Mouse (Mus musculus) liver, adult 2 months (tissue): Measurements from ENCODE around the gene Ptx4. TPM values are rescaled to one million over a fixed set of nuclear protein-coding genes. Genes with fewer than 3 reads are reported as not detected.

Experiments
- DNase-seq: peaks from one replicate; pipeline ENCODE4 v3.0.0-alpha.2; 2011; ENCODE audit warnings: low read depth, low spot score; ENCODE audit errors: extremely low read depth
- H3K27ac ChIP-seq: fragments of 200-500 bp; replicated peaks from 2 replicates; pipeline ENCODE4 v1.5.1; 2012; ENCODE audit warnings: low read depth, mild to moderate bottlenecking, control low read depth, inconsistent platforms, low read length; ENCODE audit not compliant: insufficient read depth
- H3K27me3 ChIP-seq: fragments of 200-500 bp; 2 replicates; pipeline ENCODE4 v1.6.1; 2012; ENCODE audit warnings: mild to moderate bottlenecking, moderate library complexity, low read length, inconsistent platforms; ENCODE audit not compliant: control insufficient read depth, insufficient read depth
- H3K36me3 ChIP-seq: fragments of 200-500 bp; 2 replicates; pipeline ENCODE4 v1.6.1; 2012; ENCODE audit warnings: low read length, inconsistent platforms; ENCODE audit not compliant: control insufficient read depth, insufficient read depth
- H3K4me1 ChIP-seq: fragments of 200-500 bp; 2 replicates; pipeline ENCODE4 v1.6.1; 2011; ENCODE audit warnings: low read length; ENCODE audit not compliant: control insufficient read depth, insufficient read depth
- H3K4me3 ChIP-seq: fragments of 200-500 bp; 2 replicates; pipeline ENCODE4 v1.5.1; 2011; ENCODE audit warnings: low read depth, mild to moderate bottlenecking, control low read depth, low read length, moderate library complexity; ENCODE audit not compliant: insufficient read depth
- H3K79me2 ChIP-seq: fragments of 200-500 bp; 2 replicates; pipeline ENCODE4 v1.6.1; 2012; ENCODE audit warnings: inconsistent platforms, mild to moderate bottlenecking, low read length, moderate library complexity; ENCODE audit not compliant: control insufficient read depth, insufficient read depth
- H3K9ac ChIP-seq: fragments of 200-500 bp; 2 replicates; pipeline ENCODE4 v1.6.1; 2012; ENCODE audit warnings: low read depth, mild to moderate bottlenecking, control low read depth, inconsistent platforms, low read length
- CTCF ChIP-seq: fragments of 200-500 bp; IDR thresholded peaks from 2 replicates; pipeline ENCODE4 v1.5.1; 2011; ENCODE audit warnings: low read depth, low read length, control low read depth
- POLR2A ChIP-seq: fragments of 200-500 bp; IDR thresholded peaks from 2 replicates; pipeline ENCODE4 v1.6.1; 2011; ENCODE audit warnings: low read length, control low read depth; ENCODE audit not compliant: insufficient read depth; ENCODE audit errors: extremely low read depth
- WGBS: fragments of 180-500 bp; shearing (Covaris S2); methylation state at CpG from one replicate; pipeline ENCODE4 v1.1.7; 2018; 5-methylcytosine and 5-hydroxymethylcytosine counted together
- polyA plus RNA-seq: library from polyadenylated mRNA; depleted of rRNA; stranded (reverse); fragments of >200 nt; gene quantifications from 2 replicates; pipeline ENCODE4 v1.2.3, GENCODE M21; 2012
- total RNA-seq: library from RNA; depleted of rRNA; stranded (reverse); fragments of >200 nt; gene quantifications from 2 replicates; pipeline ENCODE4 v1.2.3, GENCODE M21; 2014

Gene Ptx4
- total and polyA plus RNA-seq, 2 experiments: not detected

DNA sequence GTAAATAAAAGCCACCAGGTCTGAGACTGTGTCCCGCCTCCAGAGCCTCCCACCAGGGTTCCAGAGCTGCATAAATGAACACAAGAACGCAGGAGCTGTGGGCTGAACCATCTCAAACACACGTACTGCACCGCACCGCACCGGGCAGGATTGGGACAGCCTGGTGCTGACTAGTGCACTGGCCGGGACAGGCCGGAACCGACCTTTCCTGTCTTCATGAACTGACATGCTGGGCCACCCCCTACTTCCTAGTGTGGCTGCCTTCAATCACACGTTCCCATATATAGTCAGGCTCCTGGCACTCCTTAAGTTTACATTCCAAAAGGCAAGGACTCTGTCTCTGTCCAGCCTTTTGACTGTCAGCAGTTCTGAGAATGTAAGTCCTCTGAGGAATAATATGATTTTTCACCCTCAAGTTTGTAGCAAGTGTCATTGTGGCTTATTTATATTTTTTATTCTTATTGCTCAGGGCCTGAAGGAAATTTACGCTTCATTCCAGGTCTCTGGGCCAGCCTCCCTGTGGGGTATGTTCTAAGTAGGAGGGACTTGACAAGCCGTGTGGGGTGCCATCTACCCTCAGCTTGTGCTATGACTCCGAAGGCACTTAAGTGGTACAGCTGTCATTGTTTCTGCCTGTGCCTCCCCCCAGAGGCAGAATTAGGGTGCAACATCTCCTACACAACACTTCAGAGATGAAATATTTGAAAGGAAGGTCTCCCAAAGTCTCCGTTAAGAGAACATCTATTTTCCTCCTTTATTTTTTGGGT lies 38.3 kb upstream of the Ptx4 start:
- no peaks in the 10 kb centered on the region for H3K36me3 ChIP-seq
- 67% methylated on average over 14 of the region's 14 CpGs for WGBS
- no peaks in the 10 kb centered on the region for H3K4me1 ChIP-seq
- 0 out of 2 replicates have a peak, but pooled peaks have one; percentile 19 for TF ChIP-seq POLR2A
- 0 out of 2 replicates have a peak, but pooled peaks have one; percentile 12 for TF ChIP-seq CTCF
- peak overlapping the region; percentile 5; the same call in 1 of the 2 replicates for H3K4me3 ChIP-seq
- H3K9ac ChIP-seq: no peak overlapping the region; the same call in 1 of the 2 replicates
- H3K27me3 ChIP-seq: no peaks in the 10 kb centered on the region
- DNase-seq: peak; percentile 45
- no peaks in the 10 kb centered on the region for H3K79me2 ChIP-seq
- peak overlapping the region; percentile 55 for H3K27ac ChIP-seq

DNA sequence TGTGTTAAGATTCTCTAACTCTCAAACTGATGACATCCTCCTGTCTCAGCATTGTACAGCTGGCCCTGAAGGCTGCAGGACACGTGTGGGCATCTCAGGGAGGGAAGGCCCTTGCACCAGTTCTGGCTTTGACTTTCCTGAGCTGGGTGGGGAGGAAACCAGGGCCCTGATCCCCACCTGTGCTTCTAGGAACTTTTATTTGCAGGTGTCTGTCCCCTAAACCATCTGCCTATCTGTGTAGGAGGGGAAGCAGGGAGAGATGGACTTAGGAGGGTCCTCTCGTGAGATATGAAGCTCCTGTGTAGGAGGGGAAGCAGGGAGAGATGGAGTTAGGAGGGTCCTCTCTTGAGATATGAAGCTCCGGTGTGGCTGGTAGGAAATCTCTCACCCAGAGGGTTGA lies 37.7 kb upstream of the Ptx4 start:
- H3K27ac ChIP-seq: peak overlapping the region; percentile 50
- no peak overlapping the region for H3K4me3 ChIP-seq
- TF ChIP-seq POLR2A: no peak
- no peak for TF ChIP-seq CTCF
- H3K9ac ChIP-seq: 0 out of 2 replicates have a peak overlapping the region, but pooled peaks have one; percentile 17
- no peaks in the 10 kb centered on the region for H3K27me3 ChIP-seq
- H3K79me2 ChIP-seq: no peaks in the 10 kb centered on the region
- no peak for DNase-seq
- 73% methylated on average over 3 of the region's 3 CpGs for WGBS
- no peaks in the 10 kb centered on the region for H3K4me1 ChIP-seq
- H3K36me3 ChIP-seq: no peaks in the 10 kb centered on the region

DNA sequence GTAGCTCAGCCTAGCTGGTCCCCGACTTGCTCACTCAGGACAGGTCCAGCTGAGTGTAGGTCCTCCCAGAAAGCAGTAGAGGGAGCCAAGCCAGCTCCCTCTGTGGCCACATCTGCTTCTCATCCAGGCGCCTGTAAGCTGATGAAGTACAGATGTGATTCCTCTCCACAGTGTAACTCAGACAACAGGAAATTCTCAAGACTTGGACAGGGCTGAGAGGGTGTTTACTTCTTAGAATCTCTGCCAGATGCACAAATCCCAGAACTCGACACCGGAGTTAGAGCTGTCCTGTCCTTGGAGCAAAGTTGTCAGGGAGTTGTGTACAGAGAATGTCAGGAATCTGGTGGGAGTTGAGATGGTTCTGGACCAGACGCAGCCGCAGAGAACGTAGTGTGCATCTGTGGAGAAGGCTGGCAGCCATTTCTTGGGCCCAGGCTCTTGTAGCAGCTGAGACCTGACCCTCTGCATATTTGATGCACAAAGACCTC lies 37.1 kb upstream of the Ptx4 start, which contains the start of gene Tmem204:
Tmem204 (minus strand) TSS at position 148 of the 488 bp plus-strand sequence.
- peak; percentile 60 for TF ChIP-seq CTCF
- no peak for TF ChIP-seq POLR2A
- H3K27me3 ChIP-seq: no peaks in the 10 kb centered on the region
- peak within 1 kb of the TSS; percentile 55 for H3K27ac ChIP-seq
- no peaks in the 10 kb centered on the region for H3K79me2 ChIP-seq
- DNase-seq: peak; percentile 58
- no peak within 1 kb of the TSS for H3K4me3 ChIP-seq
- no peaks in the 10 kb centered on the region for H3K36me3 ChIP-seq
- H3K4me1 ChIP-seq: no peaks in the 10 kb centered on the region
- WGBS: 65% methylated on average over 7 of the region's 7 CpGs
- H3K9ac ChIP-seq: 0 out of 2 replicates have a peak within 1 kb of the TSS, but pooled peaks have one; percentile 17

DNA sequence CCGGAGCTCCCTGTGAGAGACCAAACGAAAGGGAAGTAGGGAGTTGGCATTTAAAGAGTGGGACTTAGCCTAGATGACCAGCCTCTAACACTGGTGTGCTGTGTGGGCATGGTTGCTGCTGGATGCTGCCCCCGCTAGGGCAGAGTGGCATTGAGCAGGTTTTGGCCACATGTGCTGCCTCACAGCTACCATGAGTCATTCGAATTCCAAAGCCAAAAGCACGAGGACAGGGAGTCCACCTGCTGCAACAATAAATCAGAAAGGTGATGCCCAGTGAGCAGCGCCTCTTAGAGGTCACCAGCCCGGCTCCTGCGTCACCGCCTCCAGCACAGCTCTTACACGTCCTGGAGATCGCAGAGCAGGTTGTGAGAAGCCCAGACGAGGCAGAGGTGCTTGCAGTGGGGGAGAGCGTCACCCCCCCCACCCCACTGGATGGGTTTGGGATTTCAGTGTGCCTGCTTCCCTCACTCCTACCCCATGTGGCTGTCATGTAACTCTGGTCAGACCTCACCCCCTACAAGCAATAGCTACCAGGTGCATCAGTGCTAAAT lies 35.6 kb upstream of the Ptx4 start:
- Histone ChIP-seq H3K4me3 (no peak overlapping the region), H3K36me3 (no peaks in the 10 kb centered on the region), H3K27me3 (no peaks in the 10 kb centered on the region), H3K27ac (no peak overlapping the region), H3K9ac (no peak overlapping the region), H3K4me1 (no peaks in the 10 kb centered on the region), H3K79me2 (no peaks in the 10 kb centered on the region)
- 90% methylated on average over 13 of the region's 13 CpGs for WGBS
- no peak for DNase-seq
- TF ChIP-seq POLR2A (no peak), CTCF (no peak)

DNA sequence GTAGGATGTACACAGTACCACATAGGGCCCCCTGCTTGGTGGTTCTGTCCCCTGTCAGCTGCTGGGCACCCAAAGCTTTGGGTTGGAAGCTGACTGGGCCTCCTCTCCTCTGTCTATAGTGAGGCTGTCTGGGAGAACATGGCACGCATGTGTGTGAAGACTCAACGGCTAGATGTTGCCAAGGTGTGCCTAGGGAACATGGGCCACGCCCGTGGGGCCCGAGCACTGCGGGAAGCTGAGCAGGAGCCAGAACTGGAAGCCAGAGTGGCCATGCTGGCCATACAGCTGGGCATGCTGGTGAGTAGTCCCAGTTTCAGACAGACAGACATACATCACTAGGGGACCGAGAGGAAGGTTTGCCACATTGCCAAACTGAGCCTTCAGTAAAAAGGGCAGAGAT lies 33.8 kb upstream of the Ptx4 start:
- no peaks in the 10 kb centered on the region for H3K79me2 ChIP-seq

More for the DNA sequence above, 33.8 kb upstream of the Ptx4 start:
- no peak for DNase-seq
- no peaks in the 10 kb centered on the region for H3K4me1 ChIP-seq
- H3K36me3 ChIP-seq: no peaks in the 10 kb centered on the region
- no peaks in the 10 kb centered on the region for H3K27me3 ChIP-seq
- 93% methylated on average over 7 of the region's 7 CpGs for WGBS
- no peak overlapping the region for H3K9ac ChIP-seq
- TF ChIP-seq POLR2A: no peak
- no peak for TF ChIP-seq CTCF
- H3K4me3 ChIP-seq: no peak overlapping the region
- H3K27ac ChIP-seq: no peak overlapping the region
